Mouse (Mus musculus): ENCODE measurements around the gene Rab7b. TPM values are rescaled to one million over a fixed set of nuclear protein-coding genes. Genes with fewer than 3 reads are reported as not detected.

The Rab7b gene
- polyA plus RNA-seq, 1 experiment, result 4.1 TPM

DNA sequence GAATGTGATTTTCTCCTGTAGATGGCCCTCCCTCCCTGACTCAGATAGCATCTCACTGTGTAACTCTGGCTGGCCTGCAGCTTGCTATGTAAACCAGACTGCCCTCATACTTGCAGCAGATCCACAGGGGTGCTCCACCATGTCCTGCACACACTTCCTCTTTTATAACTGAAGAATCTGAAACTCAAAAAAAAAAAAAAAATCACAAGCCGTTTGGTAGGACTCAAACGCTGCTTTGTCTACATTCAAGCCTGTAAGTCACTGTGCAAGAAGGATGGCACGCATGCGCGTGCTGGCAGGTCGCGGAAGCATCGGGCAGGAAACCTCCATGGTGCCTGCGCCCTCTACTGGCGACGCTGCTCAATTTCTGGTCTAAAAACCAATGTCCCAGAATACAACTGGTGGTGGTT, 30.5 kb upstream of the Rab7b start:
- TF ChIP-seq CEBPB (IDR thresholded peaks at IDR 0.05; ENCODE audit: low read depth), result no peak
- TF ChIP-seq CTCF (IDR thresholded peaks at IDR 0.05; ENCODE audit: control insufficient read depth, insufficient read depth, insufficient read length), result peak; percentile 82
- Histone ChIP-seq H3ac (ENCODE audit: control insufficient read depth, insufficient read length, low read depth) (no peak overlapping the region), H3K27me3 (ENCODE audit: control insufficient read depth, insufficient read depth, insufficient read length) (peaks cover 9% of the 10 kb centered on the region), H3K79me2 (ENCODE audit: control insufficient read depth, insufficient read depth) (no peaks in the 10 kb centered on the region), H3K36me3 (ENCODE audit: control insufficient read depth, insufficient read depth) (no peaks in the 10 kb centered on the region), H3K4me3 (ENCODE audit: insufficient read depth, poor library complexity, severe bottlenecking) (no peak overlapping the region), H3K79me3 (ENCODE audit: low read depth) (no peaks in the 10 kb centered on the region)

DNA sequence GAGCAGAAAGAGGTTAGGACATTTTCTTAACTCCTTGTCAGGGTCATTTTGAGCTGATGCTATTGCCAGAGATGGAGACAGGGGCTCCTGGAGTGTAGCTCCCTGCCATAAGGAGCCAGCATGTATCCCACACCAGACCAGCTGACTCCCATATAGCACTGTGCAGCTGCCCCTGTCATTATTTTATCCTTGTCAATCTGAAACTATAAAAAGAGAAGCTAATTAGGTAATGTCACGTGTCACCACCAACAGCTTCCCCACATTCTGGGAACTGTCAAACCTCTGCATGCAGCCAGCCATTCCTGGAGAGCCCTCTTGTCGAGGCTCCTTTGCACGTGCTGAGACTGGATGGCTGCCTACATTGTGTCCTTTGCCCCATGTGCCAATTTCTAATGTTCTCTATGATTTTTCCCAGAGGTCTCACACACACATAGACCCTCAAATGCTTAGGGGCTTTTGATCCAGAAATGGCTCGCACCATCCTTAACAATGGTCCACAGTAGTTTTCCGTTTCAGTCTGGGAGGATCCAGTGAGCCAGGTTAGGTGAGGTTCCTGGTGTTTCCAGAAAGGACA, 28.9 kb upstream of the Rab7b start:
- Histone ChIP-seq H3K79me2 (ENCODE audit: control insufficient read depth, insufficient read depth) (no peaks in the 10 kb centered on the region), H3ac (ENCODE audit: control insufficient read depth, insufficient read length, low read depth) (no peak overlapping the region), H3K27me3 (ENCODE audit: control insufficient read depth, insufficient read depth, insufficient read length) (no peaks in the 10 kb centered on the region), H3K4me3 (ENCODE audit: insufficient read depth, poor library complexity, severe bottlenecking) (no peak overlapping the region), H3K36me3 (ENCODE audit: control insufficient read depth, insufficient read depth) (no peaks in the 10 kb centered on the region), H3K79me3 (ENCODE audit: low read depth) (no peaks in the 10 kb centered on the region)
- TF ChIP-seq MYOG (IDR thresholded peaks at IDR 0.05; ENCODE audit: control insufficient read depth, extremely low read depth, insufficient read length) (no peak), CEBPB (IDR thresholded peaks at IDR 0.05; ENCODE audit: low read depth) (no peak), FOSL1 (IDR thresholded peaks at IDR 0.05; ENCODE audit: insufficient read depth, low read length, poor library complexity, severe bottlenecking) (no peak), MYOD1 (IDR thresholded peaks at IDR 0.05; ENCODE audit: control insufficient read depth, insufficient read length, low read depth) (no peak), MAX (IDR thresholded peaks at IDR 0.05) (no peak), CTCF (IDR thresholded peaks at IDR 0.05; ENCODE audit: control insufficient read depth, insufficient read depth, insufficient read length) (no peak), USF1 (IDR thresholded peaks at IDR 0.05; ENCODE audit: low read depth) (no peak)

DNA sequence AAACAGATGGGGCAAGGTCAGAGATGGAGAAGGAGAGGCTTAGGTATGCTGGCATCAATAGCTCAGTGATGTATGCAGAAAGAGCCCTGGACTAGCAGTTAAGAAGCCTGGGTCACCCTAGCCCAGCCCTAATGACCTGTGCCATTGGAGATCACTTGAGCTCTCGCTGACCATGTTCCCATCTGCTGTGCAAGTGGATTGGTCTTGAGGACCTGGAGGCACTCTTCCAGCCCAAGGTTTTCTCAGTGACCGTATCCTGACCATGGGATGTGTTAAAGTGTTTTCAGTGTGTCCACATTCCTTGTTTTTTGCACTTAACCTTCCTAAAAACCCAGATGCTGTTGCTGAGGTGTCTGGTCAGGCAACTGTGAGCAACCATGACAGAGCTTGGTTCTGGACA, 28.2 kb upstream of the Rab7b start:
- no peak overlapping the region for H3K4me3 ChIP-seq (ENCODE audit: insufficient read depth, poor library complexity, severe bottlenecking)
- no peak overlapping the region for H3ac ChIP-seq (ENCODE audit: control insufficient read depth, insufficient read length, low read depth)
- no peaks in the 10 kb centered on the region for H3K36me3 ChIP-seq (ENCODE audit: control insufficient read depth, insufficient read depth)
- TF ChIP-seq FOSL1 (IDR thresholded peaks at IDR 0.05; ENCODE audit: insufficient read depth, low read length, poor library complexity, severe bottlenecking) (no peak), CEBPB (IDR thresholded peaks at IDR 0.05; ENCODE audit: low read depth) (no peak)
- no peaks in the 10 kb centered on the region for H3K79me2 ChIP-seq (ENCODE audit: control insufficient read depth, insufficient read depth)
- H3K79me3 ChIP-seq (ENCODE audit: low read depth), result no peaks in the 10 kb centered on the region
- H3K27me3 ChIP-seq (ENCODE audit: control insufficient read depth, insufficient read depth, insufficient read length), result no peaks in the 10 kb centered on the region

DNA sequence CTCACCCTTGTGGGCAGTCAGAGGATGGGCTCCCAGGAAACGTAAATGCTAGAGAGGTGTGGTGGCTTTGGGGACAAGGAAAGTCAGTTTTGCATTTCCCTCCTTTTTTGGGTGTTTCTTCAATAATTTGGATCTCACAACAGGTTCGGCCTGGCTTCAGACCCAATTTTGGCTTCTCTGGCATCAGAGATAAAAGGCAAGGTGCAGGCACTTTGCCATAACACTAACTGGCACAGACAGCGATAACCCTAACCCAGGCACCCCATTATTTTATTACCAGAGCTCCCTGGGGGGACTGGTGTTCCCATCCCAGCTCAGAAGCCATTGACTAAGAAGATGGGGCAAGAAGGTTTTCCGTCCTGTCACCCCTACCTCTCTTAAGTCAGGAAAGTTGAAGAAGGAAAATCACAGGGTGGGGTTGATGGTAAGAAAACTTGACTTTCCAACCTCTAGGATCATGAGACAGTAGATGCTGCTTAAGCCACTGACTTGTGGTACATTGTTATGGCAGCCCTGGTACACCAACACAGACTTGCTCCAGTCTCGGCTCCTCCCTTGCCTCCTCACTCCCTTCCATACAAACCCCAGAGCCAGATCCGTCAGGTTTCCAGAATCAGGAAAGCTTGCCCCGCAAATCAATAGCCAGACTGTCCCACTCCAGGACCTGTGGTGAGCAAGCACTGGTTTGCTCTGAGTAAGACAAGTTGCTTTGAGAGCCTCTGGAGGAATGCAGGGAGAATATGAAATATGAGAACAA, 27.6 kb upstream of the Rab7b start:
- TF ChIP-seq USF1 (IDR thresholded peaks at IDR 0.05; ENCODE audit: low read depth), result no peak
- no peak overlapping the region for H3ac ChIP-seq (ENCODE audit: control insufficient read depth, insufficient read length, low read depth)
- H3K4me3 ChIP-seq (ENCODE audit: insufficient read depth, poor library complexity, severe bottlenecking), result no peak overlapping the region
- H3K27me3 ChIP-seq (ENCODE audit: control insufficient read depth, insufficient read depth, insufficient read length), result no peaks in the 10 kb centered on the region
- no peaks in the 10 kb centered on the region for H3K79me2 ChIP-seq (ENCODE audit: control insufficient read depth, insufficient read depth)
- no peaks in the 10 kb centered on the region for H3K36me3 ChIP-seq (ENCODE audit: control insufficient read depth, insufficient read depth)
- no peaks in the 10 kb centered on the region for H3K79me3 ChIP-seq (ENCODE audit: low read depth)

DNA sequence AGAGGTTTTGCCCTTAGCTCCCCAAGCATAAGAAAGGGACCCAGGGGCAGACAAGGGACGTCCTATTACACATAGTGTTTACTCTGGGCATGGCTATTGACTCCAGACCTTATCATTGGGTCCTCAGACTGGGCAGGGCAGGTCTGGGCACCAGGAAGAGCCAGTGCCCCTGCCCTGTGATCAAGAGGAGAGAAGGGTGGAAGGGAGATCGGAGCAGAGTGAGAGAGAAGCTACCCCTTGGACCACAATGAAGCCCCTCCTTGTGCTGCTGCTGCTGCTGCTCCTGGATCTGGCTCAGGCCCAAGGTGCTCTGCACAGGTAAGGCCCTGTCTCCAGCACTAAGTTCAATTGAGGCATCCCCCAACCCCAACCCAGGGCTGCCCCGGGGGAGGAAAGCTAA, 26.7 kb upstream of the Rab7b start:
- Histone ChIP-seq H3K36me3 (ENCODE audit: control insufficient read depth, insufficient read depth) (no peaks in the 10 kb centered on the region), H3ac (ENCODE audit: control insufficient read depth, insufficient read length, low read depth) (no peak overlapping the region), H3K79me3 (ENCODE audit: low read depth) (no peaks in the 10 kb centered on the region), H3K27me3 (ENCODE audit: control insufficient read depth, insufficient read depth, insufficient read length) (no peaks in the 10 kb centered on the region), H3K4me3 (ENCODE audit: insufficient read depth, poor library complexity, severe bottlenecking) (no peak overlapping the region), H3K79me2 (ENCODE audit: control insufficient read depth, insufficient read depth) (no peaks in the 10 kb centered on the region)
- TF ChIP-seq CTCF (IDR thresholded peaks at IDR 0.05; ENCODE audit: control insufficient read depth, insufficient read depth, insufficient read length), result no peak
- TF ChIP-seq MYOG (IDR thresholded peaks at IDR 0.05; ENCODE audit: control insufficient read depth, extremely low read depth, insufficient read length), result no peak
- no peak for TF ChIP-seq MAX (IDR thresholded peaks at IDR 0.05)
- TF ChIP-seq FOSL1 (IDR thresholded peaks at IDR 0.05; ENCODE audit: insufficient read depth, low read length, poor library complexity, severe bottlenecking), result no peak
- no peak for TF ChIP-seq CEBPB (IDR thresholded peaks at IDR 0.05; ENCODE audit: low read depth)
- TF ChIP-seq USF1 (IDR thresholded peaks at IDR 0.05; ENCODE audit: low read depth), result no peak
- no peak for TF ChIP-seq MYOD1 (IDR thresholded peaks at IDR 0.05; ENCODE audit: control insufficient read depth, insufficient read length, low read depth)

DNA sequence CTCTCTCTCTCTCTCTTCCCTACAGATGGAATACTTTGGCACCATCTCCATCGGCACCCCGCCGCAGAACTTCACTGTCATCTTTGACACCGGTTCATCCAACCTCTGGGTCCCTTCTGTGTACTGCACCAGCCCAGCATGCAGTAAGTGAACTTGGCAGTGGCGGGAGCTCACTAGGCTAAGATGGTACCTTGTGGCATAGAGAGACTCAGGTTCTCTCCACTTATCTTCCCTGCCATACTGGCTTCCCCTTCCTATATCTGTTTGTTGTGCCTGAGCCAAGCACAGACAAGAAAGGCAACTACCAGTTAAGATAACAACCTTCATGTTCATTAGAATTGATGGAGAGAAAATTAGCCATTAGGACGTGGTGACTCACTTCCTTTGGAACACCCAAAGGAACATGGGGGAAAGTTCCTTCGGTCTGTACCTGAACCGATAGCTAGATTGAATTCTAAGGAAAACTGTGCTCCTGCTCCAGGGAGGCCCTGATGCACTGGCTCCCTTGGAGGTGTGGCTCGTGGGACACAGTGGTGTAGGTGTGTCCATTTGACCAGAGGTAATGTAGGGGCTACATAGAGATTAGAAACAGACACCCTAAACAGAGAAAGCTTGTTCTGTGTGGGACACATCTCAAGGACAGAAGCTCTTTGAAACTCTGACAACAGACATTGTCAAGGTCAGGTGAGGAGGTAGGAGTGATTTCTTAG, 25.1 kb upstream of the Rab7b start:
- Histone ChIP-seq H3K79me3 (ENCODE audit: low read depth) (no peaks in the 10 kb centered on the region), H3K36me3 (ENCODE audit: control insufficient read depth, insufficient read depth) (no peaks in the 10 kb centered on the region), H3K79me2 (ENCODE audit: control insufficient read depth, insufficient read depth) (no peaks in the 10 kb centered on the region), H3ac (ENCODE audit: control insufficient read depth, insufficient read length, low read depth) (no peak overlapping the region), H3K4me3 (ENCODE audit: insufficient read depth, poor library complexity, severe bottlenecking) (no peak overlapping the region), H3K27me3 (ENCODE audit: control insufficient read depth, insufficient read depth, insufficient read length) (no peaks in the 10 kb centered on the region)
- TF ChIP-seq CTCF (IDR thresholded peaks at IDR 0.05; ENCODE audit: control insufficient read depth, insufficient read depth, insufficient read length), result no peak
- no peak for TF ChIP-seq FOSL1 (IDR thresholded peaks at IDR 0.05; ENCODE audit: insufficient read depth, low read length, poor library complexity, severe bottlenecking)
- no peak for TF ChIP-seq MYOD1 (IDR thresholded peaks at IDR 0.05; ENCODE audit: control insufficient read depth, insufficient read length, low read depth)
- TF ChIP-seq MYOG (IDR thresholded peaks at IDR 0.05; ENCODE audit: control insufficient read depth, extremely low read depth, insufficient read length), result no peak

Data from C2C12 (cell line).